Mouse (Mus musculus) gastrocnemius, adult 2 months (tissue): ENCODE results near the gene Gucy2d. TPM values are rescaled to one million over a fixed set of nuclear protein-coding genes. Genes with fewer than 3 reads are reported as not detected.

ENCODE experiments used
- DNase-seq: peaks from one replicate; pipeline ENCODE4 v3.0.0; 2022
- H3K27ac ChIP-seq: fragments of 200-600 bp; 2 replicates; pipeline ENCODE4 v1.8.1; 2022; ENCODE audit warnings: mild to moderate bottlenecking
- H3K4me3 ChIP-seq: fragments of 200-600 bp; 2 replicates; pipeline ENCODE4 v1.8.1; 2022; ENCODE audit warnings: mild to moderate bottlenecking, moderate library complexity
- CTCF ChIP-seq: fragments of 200-600 bp; IDR thresholded peaks from 2 replicates; pipeline ENCODE4 v1.8.1; 2022; ENCODE audit warnings: antibody characterized with exemption, mild to moderate bottlenecking, moderate library complexity
- intact Hi-C: fragments of 180-260 bp; cut with DNase I; formaldehyde crosslinking; loops from one replicate; pipeline ENCODE4 v1.15.1; 2025
- total RNA-seq, 2 experiments: library from RNA; stranded (reverse); gene quantifications; 2 replicates each; pipeline ENCODE4 v1.2.3; 2021

The Gucy2d gene
- total RNA-seq, 2 experiments from 2014 or later: 0.25 TPM; not detected in 1

- H3K4me3 ChIP-seq: no peak overlapping the region
- no peak for TF ChIP-seq CTCF
- intact Hi-C loops: no loop called here
- no peak overlapping the region for H3K27ac ChIP-seq
- no peak for DNase-seq
These were observed 16.7 kb upstream of the Gucy2d start for GRCm38 (mm10) chr7:98423546-98423945.

- no peak overlapping the region for H3K4me3 ChIP-seq
- intact Hi-C loops: no loop called here
- H3K27ac ChIP-seq: no peak overlapping the region
- TF ChIP-seq CTCF: no peak
- no peak for DNase-seq
These were observed 15.8 kb upstream of the Gucy2d start for GRCm38 (mm10) chr7:98424396-98424795.

GRCm38 (mm10) chr7:98425551-98425950, 14.7 kb upstream of the Gucy2d start:
- Histone ChIP-seq H3K4me3 (no peak overlapping the region), H3K27ac (no peak overlapping the region)
- no peak for TF ChIP-seq CTCF
- DNase-seq: no peak
- intact Hi-C loops: no loop called here

- H3K27ac ChIP-seq: no peak overlapping the region
- H3K4me3 ChIP-seq: no peak overlapping the region
- no peak for TF ChIP-seq CTCF
- no peak for DNase-seq
- intact Hi-C loops: no loop called here
These were observed 13.6 kb upstream of the Gucy2d start for GRCm38 (mm10) chr7:98426641-98427040.

GRCm38 (mm10) chr7:98427115-98427835, 12.9 kb upstream of the Gucy2d start:
- intact Hi-C loops: no loop called here
- no peak for TF ChIP-seq CTCF
- DNase-seq: peak; percentile 51
- Histone ChIP-seq H3K4me3 (no peak overlapping the region), H3K27ac (no peak overlapping the region)

GRCm38 (mm10) chr7:98429579-98429978, 10.6 kb upstream of the Gucy2d start:
- no peak for DNase-seq
- Histone ChIP-seq H3K27ac (no peak overlapping the region), H3K4me3 (no peak overlapping the region)
- intact Hi-C loops: no loop called here
- TF ChIP-seq CTCF: no peak

GRCm38 (mm10) chr7:98430785-98431184, 9.4 kb upstream of the Gucy2d start:
- peak; percentile 88 for TF ChIP-seq CTCF
- H3K4me3 ChIP-seq: no peak overlapping the region
- DNase-seq: peak; percentile 77
- intact Hi-C loops: loop anchor here (1.0 kb wide), 1 partner anchor 81 kb away; no protein-coding TSS in a partner anchor
- no peak overlapping the region for H3K27ac ChIP-seq

GRCm38 (mm10) chr7:98437629-98438028, 2.6 kb upstream of the Gucy2d start:
- peak; percentile 76 for TF ChIP-seq CTCF
- intact Hi-C loops: no loop called here
- Histone ChIP-seq H3K4me3 (no peak overlapping the region), H3K27ac (no peak overlapping the region)
- DNase-seq: no peak

- H3K27ac ChIP-seq: no peak overlapping the region
- H3K4me3 ChIP-seq: no peak overlapping the region
- no peak for DNase-seq
- intact Hi-C loops: no loop called here
- no peak for TF ChIP-seq CTCF
These were observed 6.7 kb downstream of the Gucy2d start for GRCm38 (mm10) chr7:98446873-98447272.

- Histone ChIP-seq H3K27ac (peak overlapping the region; percentile 66), H3K4me3 (no peak overlapping the region)
- peak; percentile 59 for TF ChIP-seq CTCF
- DNase-seq: no peak
- intact Hi-C loops: no loop called here
These were observed 7.5 kb downstream of the Gucy2d start for GRCm38 (mm10) chr7:98447585-98448308.

- peak overlapping the region; percentile 66 for H3K27ac ChIP-seq
- no peak overlapping the region for H3K4me3 ChIP-seq
- intact Hi-C loops: no loop called here
- no peak for DNase-seq
- no peak for TF ChIP-seq CTCF
These were observed 8.1 kb downstream of the Gucy2d start for GRCm38 (mm10) chr7:98448309-98448630.

- no peak for DNase-seq
- no peak for TF ChIP-seq CTCF
- intact Hi-C loops: no loop called here
These were observed 9.5 kb downstream of the Gucy2d start for GRCm38 (mm10) chr7:98449696-98450095.

GRCm38 (mm10) chr7:98454397-98455120, 14.3 kb downstream of the Gucy2d start:
- DNase-seq: no peak
- no peak for TF ChIP-seq CTCF
- intact Hi-C loops: no loop called here
- Histone ChIP-seq H3K27ac (peak overlapping the region; percentile 68), H3K4me3 (no peak overlapping the region; the same call in 1 of the 2 replicates)

More at GRCm38 (mm10) chr7:98449696-98450095, 9.5 kb downstream of the Gucy2d start:
- Histone ChIP-seq H3K4me3 (no peak overlapping the region), H3K27ac (no peak overlapping the region)
